16 mouse cellular contexts compared by ENCODE assay signal in genomic region chr5:122726595-122726994, GRCm38 (mm10). TPM values are rescaled to one million over a fixed set of nuclear protein-coding genes. Genes with fewer than 3 reads are reported as not detected.
DNase-seq lines count a peak whose midpoint lies in the region; ATAC-seq and TF ChIP-seq lines count a peak whose summit lies in the region.
"Had no signal": no experiment of that assay in that cellular context is flagged by ENCODE, and none has a peak within 500 bp of the region (broad histone marks: within the 10 kb centered on the region; RNA-seq: fewer than 3 reads in every experiment).

No protein-coding gene starts in this region.

- H3K27ac ChIP-seq in kidney, postnatal 0 days = no peak overlapping the region
- no peak overlapping the region for H3K27ac ChIP-seq in midbrain, embryonic 15.5 days
- H3K27ac ChIP-seq in midbrain, embryonic 14.5 days (replicated peaks; ENCODE audit: low read depth, low read length) = no peak overlapping the region
- no peak overlapping the region for H3K27ac ChIP-seq in stomach, postnatal 0 days (replicated peaks)
- H3K27ac ChIP-seq: forebrain, embryonic 15.5 days; heart, embryonic 10.5 days; hindbrain, embryonic 15.5 days; limb, embryonic 12.5 days; liver, embryonic 13.5 days; lung, embryonic 15.5 days had no signal

- 0 out of 2 replicates have a peak, but pooled peaks cover 2% of the 10 kb centered on the region for H3K4me1 ChIP-seq in kidney, postnatal 0 days (replicated peaks; ENCODE audit: insufficient read depth, low read length)
- H3K4me1 ChIP-seq in midbrain, embryonic 15.5 days = peaks cover 6% of the 10 kb centered on the region
- H3K4me1 ChIP-seq in midbrain, embryonic 14.5 days (ENCODE audit: control insufficient read depth, insufficient read depth, low read length) = no peaks in the 10 kb centered on the region
- H3K4me1 ChIP-seq in stomach, postnatal 0 days (replicated peaks; ENCODE audit: control insufficient read depth, insufficient read depth) = 0 out of 2 replicates have a peak, but pooled peaks cover 2% of the 10 kb centered on the region
- H3K4me1 ChIP-seq: forebrain, embryonic 15.5 days; hindbrain, embryonic 15.5 days had no signal

- ATAC-seq in cerebellum, adult (ENCODE audit: insufficient number of reproducible peaks, low FRiP score, low TSS enrichment) = no peak
- ATAC-seq in kidney, postnatal 0 days (replicated peaks; ENCODE audit: low FRiP score, low read depth) = peak; percentile 57
- 0 out of 2 replicates have a peak, but pooled peaks have one; percentile 6 for ATAC-seq in midbrain, embryonic 15.5 days (replicated peaks)
- no peak for ATAC-seq in midbrain, embryonic 14.5 days (ENCODE audit: low FRiP score, low TSS enrichment)
- 0 out of 2 replicates have a peak, but pooled peaks have one; percentile 16 for ATAC-seq in stomach, postnatal 0 days (ENCODE audit: low FRiP score, low TSS enrichment)

- TF ChIP-seq CTCF in kidney, postnatal 0 days (IDR thresholded peaks at IDR 0.05; ENCODE audit: low read depth) = no peak
- no peak for TF ChIP-seq CTCF in stomach, postnatal 0 days (IDR thresholded peaks at IDR 0.05; ENCODE audit: low read depth)

- no peaks in the 10 kb centered on the region for H3K9me3 ChIP-seq in kidney, postnatal 0 days (replicated peaks; ENCODE audit: low read length)
- H3K9me3 ChIP-seq in midbrain, embryonic 15.5 days = no peaks in the 10 kb centered on the region
- no peaks in the 10 kb centered on the region for H3K9me3 ChIP-seq in midbrain, embryonic 14.5 days (ENCODE audit: control insufficient read depth, low read length)
- H3K9me3 ChIP-seq in stomach, postnatal 0 days (ENCODE audit: control insufficient read depth, low read length) = no peaks in the 10 kb centered on the region
- H3K9me3 ChIP-seq: forebrain, embryonic 15.5 days; G1E; heart, embryonic 10.5 days; hindbrain, embryonic 15.5 days; limb, embryonic 12.5 days; liver, embryonic 13.5 days; lung, embryonic 15.5 days had no signal

- no peak overlapping the region for H3K4me3 ChIP-seq in kidney, postnatal 0 days (replicated peaks; ENCODE audit: low read depth, low read length)
- H3K4me3 ChIP-seq in midbrain, embryonic 15.5 days = no peak overlapping the region
- no peak overlapping the region for H3K4me3 ChIP-seq in midbrain, embryonic 14.5 days (replicated peaks; ENCODE audit: low read depth, low read length)
- H3K4me3 ChIP-seq in stomach, postnatal 0 days (ENCODE audit: low read depth, low read length) = no peak overlapping the region
- H3K4me3 ChIP-seq: forebrain, embryonic 15.5 days; heart, embryonic 10.5 days; hindbrain, embryonic 15.5 days; limb, embryonic 12.5 days; liver, embryonic 13.5 days; lung, embryonic 15.5 days had no signal

- H3K36me3 ChIP-seq in kidney, postnatal 0 days (ENCODE audit: insufficient read depth, low read length) = no peaks in the 10 kb centered on the region
- no peaks in the 10 kb centered on the region for H3K36me3 ChIP-seq in midbrain, embryonic 15.5 days (replicated peaks)
- H3K36me3 ChIP-seq in midbrain, embryonic 14.5 days (ENCODE audit: control insufficient read depth, insufficient read depth, low read length) = no peaks in the 10 kb centered on the region
- H3K36me3 ChIP-seq in stomach, postnatal 0 days (ENCODE audit: control insufficient read depth, insufficient read depth, low read length) = no peaks in the 10 kb centered on the region; the same call in 1 of the 2 replicates
- H3K36me3 ChIP-seq: forebrain, embryonic 15.5 days; lung, embryonic 15.5 days had no signal

- TF ChIP-seq EP300 in stomach, postnatal 0 days (optimal IDR thresholded peaks at IDR 0.05) = no peak

- peak; percentile 33 to 37 for DNase-seq in cerebellum, postnatal 25 days
- no peak for DNase-seq in kidney, postnatal 0 days (ENCODE audit: low spot score)
- no peak for DNase-seq in kidney, postnatal 25 days
- DNase-seq in midbrain, embryonic 14.5 days = no peak
- DNase-seq in stomach, postnatal 0 days (ENCODE audit: low spot score) = no peak

- no peaks in the 10 kb centered on the region for H3K27me3 ChIP-seq in kidney, postnatal 0 days (ENCODE audit: insufficient read depth, low read length)
- no peaks in the 10 kb centered on the region for H3K27me3 ChIP-seq in midbrain, embryonic 15.5 days (replicated peaks)
- no peaks in the 10 kb centered on the region for H3K27me3 ChIP-seq in midbrain, embryonic 14.5 days (ENCODE audit: control insufficient read depth, insufficient read depth, low read length)
- no peaks in the 10 kb centered on the region; the same call in 1 of the 2 replicates for H3K27me3 ChIP-seq in stomach, postnatal 0 days (ENCODE audit: control insufficient read depth, insufficient read depth, low read length)
- H3K27me3 ChIP-seq: CH12.LX; forebrain, embryonic 15.5 days; hindbrain, embryonic 15.5 days; limb, embryonic 12.5 days; liver, embryonic 13.5 days; lung, embryonic 15.5 days; Patski had no signal

- WGBS in kidney, postnatal 0 days = 63% methylated on average over 5 of the region's 5 CpGs
- WGBS in midbrain, embryonic 15.5 days = 74% methylated on average over 5 of the region's 5 CpGs
- 73% methylated on average over 5 of the region's 5 CpGs for WGBS in midbrain, embryonic 14.5 days
- WGBS in stomach, postnatal 0 days = 68% methylated on average over 5 of the region's 5 CpGs

- H3K9ac ChIP-seq in kidney, postnatal 0 days (ENCODE audit: low read depth, low read length) = no peak overlapping the region
- no peak overlapping the region for H3K9ac ChIP-seq in midbrain, embryonic 15.5 days
- H3K9ac ChIP-seq in midbrain, embryonic 14.5 days (replicated peaks; ENCODE audit: low read length) = no peak overlapping the region
- no peak overlapping the region for H3K9ac ChIP-seq in stomach, postnatal 0 days (ENCODE audit: low read length)
- H3K9ac ChIP-seq: forebrain, embryonic 15.5 days; hindbrain, embryonic 15.5 days; limb, embryonic 12.5 days; liver, embryonic 13.5 days; lung, embryonic 15.5 days had no signal

- no peak overlapping the region for H3K4me2 ChIP-seq in kidney, postnatal 0 days (ENCODE audit: low read length)
- H3K4me2 ChIP-seq in midbrain, embryonic 15.5 days = no peak overlapping the region
- H3K4me2 ChIP-seq in midbrain, embryonic 14.5 days (ENCODE audit: low read length) = no peak overlapping the region
- no peak overlapping the region for H3K4me2 ChIP-seq in stomach, postnatal 0 days (replicated peaks; ENCODE audit: low read depth)
- H3K4me2 ChIP-seq: forebrain, embryonic 15.5 days; limb, embryonic 12.5 days; liver, embryonic 13.5 days; lung, embryonic 15.5 days had no signal

RNA-seq across cellular contexts. Expression of gene P2rx4, which starts 19.3 kb away (rescaled TPM):
- polyA plus RNA-seq in kidney, postnatal 0 days (2015; fragmentation: Nextera tagmentation; extraction: Ambion mirVana) = 33.7 and 39.6 TPM in 2 replicates
- 14.5 and 14.7 TPM in 2 replicates for polyA plus RNA-seq in midbrain, embryonic 15.5 days (2015; fragmentation: Nextera tagmentation; extraction: Ambion mirVana)
- 10.7 and 13.6 TPM in 2 replicates for polyA plus RNA-seq in midbrain, embryonic 14.5 days (2014; fragmentation: Nextera tagmentation; extraction: Ambion mirVana)
- polyA plus RNA-seq in stomach, postnatal 0 days (2015; fragmentation: Nextera tagmentation; extraction: Ambion mirVana) = 22.8 and 24.7 TPM in 2 replicates

RNA-seq across cellular contexts. Expression of gene Camkk2, which starts 52.6 kb away (rescaled TPM):
- polyA plus RNA-seq in kidney, postnatal 0 days (2015; fragmentation: Nextera tagmentation; extraction: Ambion mirVana) = 38.9 and 43.1 TPM in 2 replicates
- polyA plus RNA-seq in midbrain, embryonic 15.5 days (2015; fragmentation: Nextera tagmentation; extraction: Ambion mirVana) = 66.1 and 69.4 TPM in 2 replicates
- polyA plus RNA-seq in midbrain, embryonic 14.5 days (2014; fragmentation: Nextera tagmentation; extraction: Ambion mirVana) = 46.0 and 51.7 TPM in 2 replicates
- polyA plus RNA-seq in stomach, postnatal 0 days (2015; fragmentation: Nextera tagmentation; extraction: Ambion mirVana) = 16.3 and 16.6 TPM in 2 replicates

Comparison
In these comparisons a context has a peak if more than half of its experiments do, and no peak if none do; other contexts are left out.
1. ATAC-seq: peak in kidney, postnatal 0 days (single experiment), midbrain, embryonic 15.5 days (single experiment) and stomach, postnatal 0 days (single experiment); none in cerebellum, adult (single experiment) and midbrain, embryonic 14.5 days (single experiment).
2. DNase-seq: peak in cerebellum, postnatal 25 days (2 of 2); none in kidney, postnatal 0 days (single experiment), kidney, postnatal 25 days (0 of 2), midbrain, embryonic 14.5 days (single experiment) and stomach, postnatal 0 days (single experiment).